Mouse (Mus musculus) midbrain, embryonic 16.5 days (tissue): Measurements from ENCODE around the gene Eif2ak4. TPM values are rescaled to one million over a fixed set of nuclear protein-coding genes. Genes with fewer than 3 reads are reported as not detected.
A peak's percentile ranks its signal among the peaks of the same experiment; 100 is the strongest.

ENCODE experiments used
- ATAC-seq: fragments of 200-750 bp; cut with Nextera tagmentation; 2 replicates; pipeline ENCODE4 v1.8.0; 2017; ENCODE audit warnings: moderate TSS enrichment
- H3K27ac ChIP-seq: fragments of 300-500 bp; sonication (generic); 2 replicates; pipeline ENCODE4 v1.5.1; 2014; ENCODE audit warnings: mild to moderate bottlenecking, low read length, mixed read lengths
- H3K27me3 ChIP-seq: fragments of 300-500 bp; sonication (generic); 2 replicates; pipeline ENCODE4 v1.6.1; 2014; ENCODE audit warnings: low read depth, low read length, mixed read lengths; ENCODE audit not compliant: control insufficient read depth, insufficient read depth
- H3K36me3 ChIP-seq: fragments of 300-500 bp; sonication (generic); 2 replicates; pipeline ENCODE4 v1.6.1; 2014; ENCODE audit warnings: mild to moderate bottlenecking, low read length, moderate library complexity, mixed read lengths; ENCODE audit not compliant: control insufficient read depth, insufficient read depth
- H3K4me1 ChIP-seq: fragments of 300-500 bp; sonication (generic); 2 replicates; pipeline ENCODE4 v1.6.1; 2014; ENCODE audit warnings: mild to moderate bottlenecking, low read length, mixed read lengths; ENCODE audit not compliant: control insufficient read depth, insufficient read depth
- H3K4me2 ChIP-seq: fragments of 300-500 bp; sonication (generic); 2 replicates; pipeline ENCODE4 v1.6.1; 2014; ENCODE audit warnings: mild to moderate bottlenecking, low read length, mixed read lengths
- H3K4me3 ChIP-seq: fragments of 300-500 bp; sonication (generic); 2 replicates; pipeline ENCODE4 v1.5.1; 2014; ENCODE audit warnings: low read depth, mild to moderate bottlenecking, low read length, moderate library complexity, mixed read lengths
- H3K9ac ChIP-seq: fragments of 300-500 bp; sonication (generic); 2 replicates; pipeline ENCODE4 v1.6.1; 2014; ENCODE audit warnings: low read depth, low read length, mixed read lengths
- H3K9me3 ChIP-seq: fragments of 300-500 bp; sonication (generic); replicated peaks from 2 replicates; pipeline ENCODE4 v1.6.1; 2014; ENCODE audit warnings: mild to moderate bottlenecking, low read length, mixed read lengths; ENCODE audit not compliant: control insufficient read depth, poor library complexity, severe bottlenecking
- WGBS: fragments of 180-500 bp; shearing (Covaris S2); extraction: QIAGEN DNeasy Blood & Tissue Kit; methylation state at CpG from one replicate; pipeline ENCODE4 v1.1.7; 2014; 5-methylcytosine and 5-hydroxymethylcytosine counted together
- polyA plus RNA-seq: library from polyadenylated mRNA; unstranded; fragments of >200 nt; fragmentation: Nextera tagmentation; extraction: Ambion mirVana; gene quantifications from 2 replicates; pipeline ENCODE4 v1.2.1, GENCODE M21; 2015

Gene Eif2ak4
- polyA plus RNA-seq, 1 experiment from 2014 or later: 9.3 TPM

DNA sequence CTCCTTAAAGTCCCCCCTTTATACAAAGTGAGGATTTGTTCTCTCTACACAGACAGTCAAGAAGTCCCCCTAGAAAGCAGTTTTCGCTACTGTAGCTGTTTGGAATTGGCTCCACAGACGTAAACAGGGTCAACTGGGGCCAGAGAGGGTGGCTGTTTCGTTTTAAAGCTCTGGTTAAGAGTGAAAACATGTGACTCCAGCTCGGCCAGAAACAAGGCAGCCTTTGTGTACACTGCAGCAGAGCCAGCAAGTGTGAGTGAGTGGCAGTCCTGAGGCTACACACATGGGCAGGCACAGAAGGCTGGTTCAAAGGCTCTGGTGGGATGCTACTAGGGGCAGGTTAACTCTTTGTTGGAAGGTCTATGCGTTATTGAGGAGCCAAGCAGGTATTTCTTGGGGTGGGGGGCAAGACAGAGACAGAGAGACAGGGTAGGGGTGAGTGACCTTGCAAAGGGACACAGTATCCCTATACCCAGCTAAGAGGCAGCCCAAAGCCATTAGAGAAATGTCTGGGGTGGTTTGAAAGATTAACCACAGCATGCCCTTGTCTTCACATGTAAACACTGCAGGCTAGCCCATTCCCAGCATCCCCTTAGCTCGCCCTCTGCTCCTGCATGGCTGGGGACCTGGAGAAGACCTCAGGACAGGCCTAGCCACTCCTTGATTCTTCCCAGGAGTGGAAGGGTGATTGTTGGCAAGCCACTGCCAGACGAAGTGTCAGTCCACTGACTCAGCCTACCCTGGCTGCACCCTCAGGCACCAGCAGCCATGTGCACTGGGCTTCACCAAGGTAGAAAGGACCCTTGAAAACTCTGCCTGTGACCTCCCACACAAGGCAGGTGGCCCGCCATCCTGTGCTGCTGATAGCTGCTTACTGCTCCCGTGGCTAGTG is 131.9 kb downstream of the Eif2ak4 start:
- Histone ChIP-seq H3K27me3 (no peaks in the 10 kb centered on the region), H3K9me3 (no peaks in the 10 kb centered on the region), H3K9ac (no peak overlapping the region), H3K36me3 (no peaks in the 10 kb centered on the region), H3K4me1 (no peaks in the 10 kb centered on the region; the same call in 1 of the 2 replicates), H3K4me2 (no peak overlapping the region), H3K27ac (0 out of 2 replicates have a peak overlapping the region, but pooled peaks have one; percentile 5), H3K4me3 (no peak overlapping the region)
- peak; percentile 90; the same call in 1 of the 2 replicates for ATAC-seq
- 47% methylated on average over 9 of the region's 9 CpGs for WGBS

DNA sequence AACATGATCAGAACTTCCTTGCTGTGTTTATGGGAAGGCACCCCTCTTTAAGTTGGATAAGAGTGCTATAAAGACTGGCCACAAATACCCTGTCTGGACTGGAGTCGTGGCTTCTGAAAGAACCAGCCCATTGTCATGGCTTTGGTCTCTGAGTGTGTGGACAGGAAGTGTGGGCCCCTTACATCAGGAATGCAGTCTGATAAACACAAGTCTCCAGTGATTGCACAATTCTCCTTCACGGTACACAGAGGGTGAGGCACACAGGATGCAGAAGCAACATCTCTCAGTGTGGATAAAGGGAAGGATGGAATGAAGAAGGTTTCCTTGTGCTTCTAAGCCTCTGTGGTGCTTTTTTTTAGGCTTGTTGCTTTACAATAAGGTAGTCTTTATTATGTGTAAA is 133.8 kb downstream of the Eif2ak4 start:
- H3K9me3 ChIP-seq: no peaks in the 10 kb centered on the region
- H3K27me3 ChIP-seq: no peaks in the 10 kb centered on the region
- H3K36me3 ChIP-seq: no peaks in the 10 kb centered on the region
- no peak overlapping the region for H3K9ac ChIP-seq
- H3K4me1 ChIP-seq: no peaks in the 10 kb centered on the region; the same call in 1 of the 2 replicates
- 45% methylated on average over 2 of the region's 2 CpGs for WGBS
- no peak overlapping the region for H3K27ac ChIP-seq
- ATAC-seq: no peak
- H3K4me3 ChIP-seq: no peak overlapping the region
- no peak overlapping the region for H3K4me2 ChIP-seq

DNA sequence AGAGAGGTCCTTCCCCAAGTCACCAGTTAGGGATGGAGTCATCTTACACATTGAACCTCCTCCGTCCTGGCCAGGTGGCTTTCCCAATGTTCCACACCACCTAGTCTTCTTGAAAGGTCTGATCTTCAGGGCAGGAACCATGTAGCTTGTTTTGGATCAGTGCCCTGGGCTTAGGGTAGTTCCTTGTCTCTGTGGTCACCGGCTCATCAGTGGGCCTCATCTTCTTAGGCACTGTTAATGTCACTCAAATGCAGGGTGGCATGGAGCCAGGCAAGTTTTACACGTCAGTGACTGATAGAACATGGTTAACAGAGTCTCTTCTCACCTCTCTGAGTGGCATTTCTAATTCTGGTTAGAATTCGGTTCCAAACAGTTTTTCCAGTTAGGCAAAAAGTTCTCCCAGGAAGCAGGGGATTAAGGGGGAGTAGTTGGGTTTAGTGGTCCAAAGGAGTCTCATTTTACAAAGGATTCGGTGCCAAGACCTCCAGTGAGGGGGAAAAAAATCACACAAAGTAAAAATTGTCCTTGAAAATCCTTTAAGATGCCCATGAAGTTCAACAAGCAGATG is 134.8 kb downstream of the Eif2ak4 start:
- H3K27ac ChIP-seq: no peak overlapping the region
- H3K9me3 ChIP-seq: no peaks in the 10 kb centered on the region
- no peak overlapping the region for H3K4me2 ChIP-seq
- H3K4me3 ChIP-seq: no peak overlapping the region
- no peaks in the 10 kb centered on the region for H3K27me3 ChIP-seq
- ATAC-seq: no peak
- no peak overlapping the region for H3K9ac ChIP-seq
- H3K4me1 ChIP-seq: no peaks in the 10 kb centered on the region; the same call in 1 of the 2 replicates
- WGBS: 53% methylated on average over 5 of the region's 5 CpGs
- H3K36me3 ChIP-seq: no peaks in the 10 kb centered on the region

DNA sequence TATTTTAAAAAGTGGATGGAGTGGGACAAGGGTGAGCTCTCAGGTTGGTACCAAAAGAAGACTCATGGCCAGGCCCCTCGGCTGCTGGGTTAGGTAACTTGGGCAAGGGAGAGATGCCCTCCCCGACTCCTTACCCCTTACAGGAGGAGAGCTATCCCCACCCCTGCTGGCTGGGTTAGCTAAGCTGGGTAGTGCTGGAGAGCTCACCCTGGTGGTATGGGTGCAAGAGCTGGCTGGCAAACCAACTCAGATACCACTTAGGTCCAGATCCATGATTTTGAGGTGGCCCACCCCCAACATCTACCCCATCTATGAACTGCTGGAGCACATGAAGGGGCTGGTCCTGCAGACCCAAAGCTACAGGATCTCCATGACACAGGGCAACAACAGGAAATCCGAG is 136.4 kb downstream of the Eif2ak4 start:
- Histone ChIP-seq H3K4me1 (peaks cover 3% of the 10 kb centered on the region; the same call in 1 of the 2 replicates), H3K9me3 (no peaks in the 10 kb centered on the region), H3K9ac (no peak overlapping the region), H3K4me3 (no peak overlapping the region), H3K27ac (no peak overlapping the region), H3K4me2 (no peak overlapping the region), H3K36me3 (no peaks in the 10 kb centered on the region), H3K27me3 (no peaks in the 10 kb centered on the region)
- 83% methylated on average over 3 of the region's 3 CpGs for WGBS
- ATAC-seq: no peak

Other genes starting within 250 kb of the Eif2ak4 start
- gene Fsip1, start 131.7 kb upstream of the Eif2ak4 start, polyA plus RNA-seq: 2.6 and 3.6 TPM in 2 replicates
- gene Gpr176, start 15.2 kb upstream of the Eif2ak4 start, polyA plus RNA-seq: 6.3 and 7.7 TPM in 2 replicates
- 306 and 312 TPM in 2 replicates for gene Srp14, start 91.1 kb downstream of the Eif2ak4 start, polyA plus RNA-seq
- gene Bmf, start 161.1 kb downstream of the Eif2ak4 start, polyA plus RNA-seq: 1.2 and 2.0 TPM in 2 replicates
- gene Bub1b, start 209.6 kb downstream of the Eif2ak4 start, polyA plus RNA-seq: 7.0 and 8.8 TPM in 2 replicates